Mouse (Mus musculus) layer of hippocampus, postnatal 14 days (tissue): ENCODE data around the gene Wdr38. TPM values are rescaled to one million over a fixed set of nuclear protein-coding genes. Genes with fewer than 3 reads are reported as not detected.

ENCODE experiments used
- DNase-seq, 2 experiments: peaks; one replicate each; pipeline ENCODE4 v3.0.0; 2021 to 2022; ENCODE audit warnings: low spot score in 2 of 2, mixed read lengths in 1 of 2
- long read RNA-seq, 2 experiments: library from polyadenylated mRNA; stranded (forward); transcript quantifications; one replicate each; pipeline ENCODE4 v2.0.0; 2021
- total RNA-seq, 2 experiments: library from RNA; stranded (reverse); gene quantifications; 2 replicates each; pipeline ENCODE4 v1.2.3; 2021

Gene Wdr38
- total RNA-seq, result under 1 TPM; 0.36 to 0.55 TPM
- long read RNA-seq, experiment 1, result 0 reads
- long read RNA-seq, experiment 2, partial matches to known transcripts, result 0 of 1 reads
- long read RNA-seq, experiment 2, other reads (novel, unspliced or antisense), result 1 of 1 reads

GRCm38 (mm10) chr2:38997386-38998374 lies at the start of gene Wdr38:
TSS of gene Wdr38 (plus strand) at chr2:38997476.
- peak; percentile 91 to 92 for DNase-seq

- DNase-seq, result no peak
Measured at GRCm38 (mm10) chr2:38947566-38947965, 49.7 kb upstream of the Wdr38 start.

GRCm38 (mm10) chr2:38950281-38950719 lies 47.0 kb upstream of the Wdr38 start:
- DNase-seq, result peak; percentile 78 to 88

- DNase-seq, result peak; percentile 57 to 84
Measured at GRCm38 (mm10) chr2:38953152-38953883, 44.0 kb upstream of the Wdr38 start.

- DNase-seq, result no peak
Measured at GRCm38 (mm10) chr2:38956062-38956461, 41.2 kb upstream of the Wdr38 start.

GRCm38 (mm10) chr2:38957671-38958223 lies 39.5 kb upstream of the Wdr38 start:
- DNase-seq, result no peak

GRCm38 (mm10) chr2:38964198-38964597 lies 33.1 kb upstream of the Wdr38 start:
- DNase-seq, result no peak

- no peak for DNase-seq
Measured at GRCm38 (mm10) chr2:38969650-38970049, 27.6 kb upstream of the Wdr38 start.

- no peak for DNase-seq
Measured at GRCm38 (mm10) chr2:38970057-38970456, 27.2 kb upstream of the Wdr38 start.

- no peak for DNase-seq
Measured at GRCm38 (mm10) chr2:38973223-38973622, 24.1 kb upstream of the Wdr38 start.

GRCm38 (mm10) chr2:38973701-38974100 lies 23.6 kb upstream of the Wdr38 start:
- DNase-seq, result no peak

GRCm38 (mm10) chr2:38974171-38974570 lies 23.1 kb upstream of the Wdr38 start:
- no peak for DNase-seq

GRCm38 (mm10) chr2:38975181-38975580 lies 22.1 kb upstream of the Wdr38 start:
- no peak for DNase-seq

- no peak for DNase-seq
Measured at GRCm38 (mm10) chr2:38975941-38976805, 21.1 kb upstream of the Wdr38 start.

- DNase-seq, result no peak
Measured at GRCm38 (mm10) chr2:38977837-38978236, 19.4 kb upstream of the Wdr38 start.

- no peak for DNase-seq
Measured at GRCm38 (mm10) chr2:38983456-38983855, 13.8 kb upstream of the Wdr38 start.

- DNase-seq, result no peak
Measured at GRCm38 (mm10) chr2:38986580-38986979, 10.7 kb upstream of the Wdr38 start.

- no peak for DNase-seq
Measured at GRCm38 (mm10) chr2:38987371-38987770, 9.9 kb upstream of the Wdr38 start.

- no peak for DNase-seq
Measured at GRCm38 (mm10) chr2:38987803-38988510, 9.3 kb upstream of the Wdr38 start.

- no peak for DNase-seq
Measured at GRCm38 (mm10) chr2:38988929-38989328, 8.3 kb upstream of the Wdr38 start.
